Mouse (Mus musculus): ENCODE data around the gene Kif5c. TPM values are rescaled to one million over a fixed set of nuclear protein-coding genes. Genes with fewer than 3 reads are reported as not detected.

Kif5c gene
- polyA plus RNA-seq, 1 experiment from 2014 or later: 35.8 TPM

GRCm38 (mm10) chr2:49718492-49718891 is 99.4 kb downstream of the Kif5c start:
- Histone ChIP-seq H3K4me1 (peaks cover 67% of the 10 kb centered on the region), H3K27ac (peak overlapping the region; percentile 78), H3K9me3 (no peaks in the 10 kb centered on the region), H3K27me3 (ENCODE audit: poor library complexity, severe bottlenecking) (0 out of 2 replicates have a peak, but pooled peaks cover 3% of the 10 kb centered on the region), H3K4me3 (no peak overlapping the region), H3K36me3 (replicated peaks) (peaks cover 41% of the 10 kb centered on the region)
- DNase-seq (ENCODE audit: extremely low spot score, low spot score): peak; percentile 36
- 9% methylated on average over 3 of the region's 3 CpGs for WGBS

GRCm38 (mm10) chr2:49718935-49719850 is 100.1 kb downstream of the Kif5c start:
- peaks cover 42% of the 10 kb centered on the region for H3K36me3 ChIP-seq (replicated peaks)
- peaks cover 10% of the 10 kb centered on the region for H3K27me3 ChIP-seq (ENCODE audit: poor library complexity, severe bottlenecking)
- peak; percentile 40 for DNase-seq (ENCODE audit: extremely low spot score, low spot score)
- H3K4me1 ChIP-seq: peaks cover 67% of the 10 kb centered on the region
- peak overlapping the region; percentile 18; the same call in 1 of the 2 replicates for H3K4me3 ChIP-seq
- no peaks in the 10 kb centered on the region for H3K9me3 ChIP-seq
- 7% methylated on average over 8 of the region's 8 CpGs for WGBS
- peak overlapping the region; percentile 83 for H3K27ac ChIP-seq

GRCm38 (mm10) chr2:49719854-49720253 is 100.8 kb downstream of the Kif5c start:
- H3K9me3 ChIP-seq: no peaks in the 10 kb centered on the region
- peak; percentile 54 for DNase-seq (ENCODE audit: extremely low spot score, low spot score)
- peaks cover 67% of the 10 kb centered on the region for H3K4me1 ChIP-seq
- H3K36me3 ChIP-seq (replicated peaks): peaks cover 42% of the 10 kb centered on the region
- peak overlapping the region; percentile 18; the same call in 1 of the 2 replicates for H3K4me3 ChIP-seq
- peaks cover 11% of the 10 kb centered on the region for H3K27me3 ChIP-seq (ENCODE audit: poor library complexity, severe bottlenecking)
- peak overlapping the region; percentile 83 for H3K27ac ChIP-seq
- WGBS: 7% methylated on average over 6 of the region's 6 CpGs

GRCm38 (mm10) chr2:49720343-49720742 is 101.2 kb downstream of the Kif5c start:
- H3K27me3 ChIP-seq (ENCODE audit: poor library complexity, severe bottlenecking): peaks cover 11% of the 10 kb centered on the region
- DNase-seq (ENCODE audit: extremely low spot score, low spot score): no peak
- no peaks in the 10 kb centered on the region for H3K9me3 ChIP-seq
- peak overlapping the region; percentile 24; the same call in 1 of the 2 replicates for H3K4me3 ChIP-seq
- 40% methylated on average over 9 of the region's 9 CpGs for WGBS
- H3K27ac ChIP-seq: peak overlapping the region; percentile 83
- H3K36me3 ChIP-seq (replicated peaks): peaks cover 46% of the 10 kb centered on the region
- H3K4me1 ChIP-seq: peaks cover 67% of the 10 kb centered on the region

- Histone ChIP-seq H3K27me3 (ENCODE audit: poor library complexity, severe bottlenecking) (peaks cover 11% of the 10 kb centered on the region), H3K9me3 (no peaks in the 10 kb centered on the region), H3K36me3 (replicated peaks) (peaks cover 38% of the 10 kb centered on the region), H3K27ac (peak overlapping the region; percentile 83), H3K4me1 (peaks cover 69% of the 10 kb centered on the region), H3K4me3 (no peak overlapping the region)
- WGBS: 30% methylated on average over 9 of the region's 9 CpGs
- no peak for DNase-seq (ENCODE audit: extremely low spot score, low spot score)
These were observed 103.2 kb downstream of the Kif5c start for GRCm38 (mm10) chr2:49722331-49722730.

- Histone ChIP-seq H3K9me3 (no peaks in the 10 kb centered on the region), H3K27ac (peak overlapping the region; percentile 83), H3K4me3 (no peak overlapping the region), H3K36me3 (replicated peaks) (peaks cover 38% of the 10 kb centered on the region), H3K4me1 (peaks cover 66% of the 10 kb centered on the region), H3K27me3 (ENCODE audit: poor library complexity, severe bottlenecking) (peaks cover 11% of the 10 kb centered on the region)
- no peak for DNase-seq (ENCODE audit: extremely low spot score, low spot score)
- WGBS: 85% methylated on average over 13 of the region's 13 CpGs
These were observed 103.9 kb downstream of the Kif5c start for GRCm38 (mm10) chr2:49722983-49723382.

GRCm38 (mm10) chr2:49726672-49727071 is 107.6 kb downstream of the Kif5c start:
- 81% methylated on average over 11 of the region's 11 CpGs for WGBS
- Histone ChIP-seq H3K9me3 (no peaks in the 10 kb centered on the region), H3K27ac (peak overlapping the region; percentile 5; the same call in 1 of the 2 replicates), H3K4me1 (peaks cover 36% of the 10 kb centered on the region), H3K4me3 (no peak overlapping the region), H3K27me3 (ENCODE audit: poor library complexity, severe bottlenecking) (peaks cover 11% of the 10 kb centered on the region), H3K36me3 (replicated peaks) (peaks cover 74% of the 10 kb centered on the region)
- no peak for DNase-seq (ENCODE audit: extremely low spot score, low spot score)

- peak overlapping the region; percentile 5; the same call in 1 of the 2 replicates for H3K27ac ChIP-seq
- peaks cover 78% of the 10 kb centered on the region for H3K36me3 ChIP-seq (replicated peaks)
- H3K27me3 ChIP-seq (ENCODE audit: poor library complexity, severe bottlenecking): peaks cover 11% of the 10 kb centered on the region
- no peak overlapping the region for H3K4me3 ChIP-seq
- WGBS: 29% methylated on average over 7 of the region's 7 CpGs
- H3K9me3 ChIP-seq: no peaks in the 10 kb centered on the region
- H3K4me1 ChIP-seq: peaks cover 36% of the 10 kb centered on the region
- peak; percentile 49 for DNase-seq (ENCODE audit: extremely low spot score, low spot score)
These were observed 108.1 kb downstream of the Kif5c start for GRCm38 (mm10) chr2:49727199-49727598.

- no peak for DNase-seq (ENCODE audit: extremely low spot score, low spot score)
- peaks cover 81% of the 10 kb centered on the region for H3K36me3 ChIP-seq (replicated peaks)
- no peaks in the 10 kb centered on the region for H3K9me3 ChIP-seq
- peaks cover 36% of the 10 kb centered on the region for H3K4me1 ChIP-seq
- H3K27ac ChIP-seq: no peak overlapping the region
- no peak overlapping the region for H3K4me3 ChIP-seq
- H3K27me3 ChIP-seq (ENCODE audit: poor library complexity, severe bottlenecking): peaks cover 11% of the 10 kb centered on the region
- 89% methylated on average over 4 of the region's 4 CpGs for WGBS
These were observed 108.6 kb downstream of the Kif5c start for GRCm38 (mm10) chr2:49727686-49728085.

GRCm38 (mm10) chr2:49728896-49729610 is 110.0 kb downstream of the Kif5c start:
- Histone ChIP-seq H3K9me3 (no peaks in the 10 kb centered on the region), H3K27ac (no peak overlapping the region), H3K36me3 (replicated peaks) (peaks cover 81% of the 10 kb centered on the region), H3K4me3 (no peak overlapping the region), H3K27me3 (ENCODE audit: poor library complexity, severe bottlenecking) (peaks cover 3% of the 10 kb centered on the region), H3K4me1 (peaks cover 43% of the 10 kb centered on the region)
- WGBS: 93% methylated on average over 10 of the region's 10 CpGs
- DNase-seq (ENCODE audit: extremely low spot score, low spot score): no peak

- WGBS: 83% methylated on average over 2 of the region's 2 CpGs
- no peak for DNase-seq (ENCODE audit: extremely low spot score, low spot score)
- Histone ChIP-seq H3K9me3 (no peaks in the 10 kb centered on the region), H3K36me3 (replicated peaks) (peaks cover 80% of the 10 kb centered on the region), H3K27me3 (ENCODE audit: poor library complexity, severe bottlenecking) (no peaks in the 10 kb centered on the region), H3K4me3 (no peak overlapping the region), H3K27ac (no peak overlapping the region), H3K4me1 (peaks cover 45% of the 10 kb centered on the region)
These were observed 110.5 kb downstream of the Kif5c start for GRCm38 (mm10) chr2:49729611-49729969.

GRCm38 (mm10) chr2:49730183-49730582 is 111.1 kb downstream of the Kif5c start:
- Histone ChIP-seq H3K27me3 (ENCODE audit: poor library complexity, severe bottlenecking) (no peaks in the 10 kb centered on the region), H3K36me3 (replicated peaks) (peaks cover 80% of the 10 kb centered on the region), H3K4me1 (peaks cover 45% of the 10 kb centered on the region), H3K4me3 (no peak overlapping the region), H3K27ac (no peak overlapping the region), H3K9me3 (no peaks in the 10 kb centered on the region)
- no peak for DNase-seq (ENCODE audit: extremely low spot score, low spot score)
- 66% methylated on average over 5 of the region's 5 CpGs for WGBS
